Mouse (Mus musculus) midbrain, embryonic 16.5 days (tissue): ENCODE measurements around the gene Gfra1. TPM values are rescaled to one million over a fixed set of nuclear protein-coding genes. Genes with fewer than 3 reads are reported as not detected.

Experiments
- ATAC-seq: fragments of 200-750 bp; cut with Nextera tagmentation; 2 replicates; pipeline ENCODE4 v1.8.0; 2017; ENCODE audit warnings: moderate TSS enrichment
- H3K27ac ChIP-seq: fragments of 300-500 bp; sonication (generic); 2 replicates; pipeline ENCODE4 v1.5.1; 2014; ENCODE audit warnings: mild to moderate bottlenecking, low read length, mixed read lengths
- H3K27me3 ChIP-seq: fragments of 300-500 bp; sonication (generic); 2 replicates; pipeline ENCODE4 v1.6.1; 2014; ENCODE audit warnings: low read depth, low read length, mixed read lengths; ENCODE audit not compliant: control insufficient read depth, insufficient read depth
- H3K36me3 ChIP-seq: fragments of 300-500 bp; sonication (generic); 2 replicates; pipeline ENCODE4 v1.6.1; 2014; ENCODE audit warnings: mild to moderate bottlenecking, low read length, moderate library complexity, mixed read lengths; ENCODE audit not compliant: control insufficient read depth, insufficient read depth
- H3K4me1 ChIP-seq: fragments of 300-500 bp; sonication (generic); 2 replicates; pipeline ENCODE4 v1.6.1; 2014; ENCODE audit warnings: mild to moderate bottlenecking, low read length, mixed read lengths; ENCODE audit not compliant: control insufficient read depth, insufficient read depth
- H3K4me2 ChIP-seq: fragments of 300-500 bp; sonication (generic); 2 replicates; pipeline ENCODE4 v1.6.1; 2014; ENCODE audit warnings: mild to moderate bottlenecking, low read length, mixed read lengths
- H3K4me3 ChIP-seq: fragments of 300-500 bp; sonication (generic); 2 replicates; pipeline ENCODE4 v1.5.1; 2014; ENCODE audit warnings: low read depth, mild to moderate bottlenecking, low read length, moderate library complexity, mixed read lengths
- H3K9ac ChIP-seq: fragments of 300-500 bp; sonication (generic); 2 replicates; pipeline ENCODE4 v1.6.1; 2014; ENCODE audit warnings: low read depth, low read length, mixed read lengths
- H3K9me3 ChIP-seq: fragments of 300-500 bp; sonication (generic); replicated peaks from 2 replicates; pipeline ENCODE4 v1.6.1; 2014; ENCODE audit warnings: mild to moderate bottlenecking, low read length, mixed read lengths; ENCODE audit not compliant: control insufficient read depth, poor library complexity, severe bottlenecking
- WGBS: fragments of 180-500 bp; shearing (Covaris S2); extraction: QIAGEN DNeasy Blood & Tissue Kit; methylation state at CpG from one replicate; pipeline ENCODE4 v1.1.7; 2014; 5-methylcytosine and 5-hydroxymethylcytosine counted together
- polyA plus RNA-seq: library from polyadenylated mRNA; unstranded; fragments of >200 nt; fragmentation: Nextera tagmentation; extraction: Ambion mirVana; gene quantifications from 2 replicates; pipeline ENCODE4 v1.2.1, GENCODE M21; 2015

Gene Gfra1
- polyA plus RNA-seq, 1 experiment from 2014 or later: 45.0 TPM

DNA sequence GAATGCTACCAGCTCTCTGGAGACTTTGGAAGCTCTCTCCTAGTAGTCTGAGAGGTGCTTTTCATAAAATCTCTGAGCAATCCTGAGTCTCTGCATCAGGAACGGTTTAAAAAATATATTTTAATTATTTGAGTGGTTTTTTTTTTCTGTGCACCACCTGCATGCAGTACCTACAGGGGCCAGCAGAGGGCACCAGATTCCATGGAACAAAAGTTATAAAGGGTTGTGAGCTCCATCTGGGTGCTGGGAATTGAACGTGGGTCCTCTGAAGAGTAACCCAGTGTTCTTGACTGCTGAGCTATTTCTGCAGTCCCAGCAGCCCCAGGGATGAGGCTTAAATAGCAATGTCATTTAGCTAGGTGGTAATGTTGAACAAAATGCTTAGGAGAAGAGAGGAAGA, 141.9 kb downstream of the Gfra1 start:
- no peaks in the 10 kb centered on the region for H3K36me3 ChIP-seq
- ATAC-seq: no peak
- no peak overlapping the region for H3K27ac ChIP-seq
- H3K9ac ChIP-seq: no peak overlapping the region
- no peak overlapping the region for H3K4me2 ChIP-seq
- H3K4me3 ChIP-seq: no peak overlapping the region
- 0 out of 2 replicates have a peak, but pooled peaks cover 4% of the 10 kb centered on the region for H3K9me3 ChIP-seq
- 89% methylated on average over 2 of the region's 2 CpGs for WGBS
- peaks cover 8% of the 10 kb centered on the region for H3K4me1 ChIP-seq
- H3K27me3 ChIP-seq: no peaks in the 10 kb centered on the region

DNA sequence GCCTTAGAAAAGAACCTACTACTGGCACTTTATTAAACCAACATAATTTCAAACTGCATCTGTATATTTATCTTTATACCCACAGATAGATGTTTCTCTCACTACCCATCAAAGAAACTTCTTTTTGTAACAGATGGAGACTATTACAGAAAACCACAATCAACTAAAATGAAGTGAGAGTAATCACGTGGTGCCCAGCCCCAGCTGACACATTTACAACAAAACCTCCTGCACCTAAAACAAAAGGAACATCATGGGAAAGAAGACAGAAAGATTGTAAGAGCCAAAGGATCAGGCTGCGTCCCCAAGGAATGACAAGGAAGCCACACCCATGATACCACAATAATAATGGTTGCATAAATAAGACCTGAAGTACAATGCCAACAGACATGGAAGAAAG, 143.2 kb downstream of the Gfra1 start:
- WGBS: 91% methylated on average over 2 of the region's 2 CpGs
- Histone ChIP-seq H3K4me3 (no peak overlapping the region), H3K4me1 (peaks cover 8% of the 10 kb centered on the region), H3K4me2 (no peak overlapping the region), H3K36me3 (no peaks in the 10 kb centered on the region), H3K9me3 (0 out of 2 replicates have a peak, but pooled peaks cover 4% of the 10 kb centered on the region), H3K27ac (no peak overlapping the region), H3K9ac (no peak overlapping the region), H3K27me3 (no peaks in the 10 kb centered on the region)
- ATAC-seq: no peak

DNA sequence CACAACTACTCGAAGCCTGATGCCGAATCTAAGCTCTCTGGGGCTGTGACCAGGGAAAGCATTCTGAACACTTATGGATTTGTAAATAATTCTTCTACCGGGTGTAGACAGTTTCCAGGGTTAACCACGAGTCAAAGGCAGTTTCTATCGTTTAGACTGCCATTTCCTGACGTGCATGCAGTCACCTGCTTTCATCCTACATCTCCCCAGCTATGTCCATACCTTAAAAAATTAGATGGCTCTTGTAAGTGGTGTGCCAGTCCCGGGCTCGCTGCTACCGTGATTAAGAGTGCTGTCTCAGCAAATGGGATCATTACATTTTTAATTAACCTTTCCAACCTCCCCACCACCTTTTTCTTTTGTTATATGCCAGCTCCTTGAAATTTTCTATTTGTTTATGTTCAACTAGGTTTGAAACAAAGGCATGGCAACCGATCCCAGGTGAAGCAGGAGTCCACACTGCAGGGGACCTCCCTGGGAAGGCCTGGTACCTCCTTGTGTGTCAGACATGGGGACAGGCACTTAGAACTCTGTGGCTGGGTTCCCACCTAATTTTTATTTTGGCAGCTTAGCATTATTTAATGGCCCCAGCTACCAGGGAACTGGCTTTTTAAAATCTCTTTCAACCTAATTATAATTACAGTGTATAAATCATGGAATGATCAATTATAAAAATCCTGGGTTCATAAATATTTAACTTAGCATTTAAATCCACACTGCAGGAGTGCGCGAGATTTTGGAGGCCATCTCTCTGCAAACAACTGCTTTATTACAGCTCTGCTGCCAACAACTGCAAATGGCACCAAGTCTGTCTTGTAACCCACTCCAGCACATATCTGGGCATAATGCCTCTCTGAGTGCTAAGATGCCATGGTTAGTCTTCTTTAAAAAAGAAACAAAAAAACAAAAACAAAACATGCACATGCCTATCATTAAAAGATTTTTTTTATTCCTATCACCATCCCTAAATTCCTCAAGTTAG, 145.1 kb downstream of the Gfra1 start:
- Histone ChIP-seq H3K9me3 (peaks cover 7% of the 10 kb centered on the region; the same call in 1 of the 2 replicates), H3K27ac (peak overlapping the region; percentile 34; the same call in 1 of the 2 replicates), H3K36me3 (no peaks in the 10 kb centered on the region), H3K4me2 (no peak overlapping the region), H3K4me1 (peaks cover 8% of the 10 kb centered on the region), H3K27me3 (no peaks in the 10 kb centered on the region), H3K9ac (no peak overlapping the region), H3K4me3 (no peak overlapping the region)
- peak; percentile 48; the same call in 1 of the 2 replicates for ATAC-seq
- WGBS: 38% methylated on average over 12 of the region's 12 CpGs

DNA sequence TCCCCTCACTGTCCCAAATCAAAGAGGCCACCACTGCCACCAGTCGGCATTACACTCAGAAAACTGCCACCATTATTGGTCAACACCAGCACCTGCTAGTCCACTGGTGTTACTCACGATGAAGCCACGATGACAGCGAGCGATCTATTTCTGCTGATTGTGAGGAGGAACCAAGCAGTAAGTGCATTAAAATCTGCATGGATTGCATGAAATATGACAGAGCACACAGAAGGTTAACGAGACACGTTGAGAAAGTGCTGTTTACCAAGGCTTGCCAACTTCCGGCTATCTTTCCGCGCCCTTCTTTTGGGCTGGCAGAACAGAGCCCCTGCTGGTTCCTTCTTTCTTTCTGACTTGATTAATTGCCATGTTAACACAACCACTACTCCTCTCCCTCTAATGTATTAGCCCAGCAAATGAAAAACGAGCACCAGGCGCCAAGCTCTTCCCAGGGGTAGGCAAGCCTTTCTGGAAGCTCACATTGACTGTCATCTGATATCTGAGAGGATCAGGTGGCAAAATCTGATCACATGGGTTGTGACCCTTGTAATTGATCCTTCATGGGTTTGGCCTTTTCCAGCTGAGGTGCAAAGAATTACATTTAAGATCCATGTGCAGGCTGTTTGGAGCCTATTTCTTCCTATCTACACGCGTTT, 146.0 kb downstream of the Gfra1 start:
- H3K9ac ChIP-seq: no peak overlapping the region
- no peaks in the 10 kb centered on the region for H3K27me3 ChIP-seq
- WGBS: 60% methylated on average over 14 of the region's 14 CpGs
- no peak for ATAC-seq
- no peak overlapping the region for H3K4me2 ChIP-seq
- peaks cover 7% of the 10 kb centered on the region; the same call in 1 of the 2 replicates for H3K9me3 ChIP-seq
- no peaks in the 10 kb centered on the region for H3K36me3 ChIP-seq
- peaks cover 8% of the 10 kb centered on the region for H3K4me1 ChIP-seq
- H3K4me3 ChIP-seq: no peak overlapping the region
- peak overlapping the region; percentile 34; the same call in 1 of the 2 replicates for H3K27ac ChIP-seq

DNA sequence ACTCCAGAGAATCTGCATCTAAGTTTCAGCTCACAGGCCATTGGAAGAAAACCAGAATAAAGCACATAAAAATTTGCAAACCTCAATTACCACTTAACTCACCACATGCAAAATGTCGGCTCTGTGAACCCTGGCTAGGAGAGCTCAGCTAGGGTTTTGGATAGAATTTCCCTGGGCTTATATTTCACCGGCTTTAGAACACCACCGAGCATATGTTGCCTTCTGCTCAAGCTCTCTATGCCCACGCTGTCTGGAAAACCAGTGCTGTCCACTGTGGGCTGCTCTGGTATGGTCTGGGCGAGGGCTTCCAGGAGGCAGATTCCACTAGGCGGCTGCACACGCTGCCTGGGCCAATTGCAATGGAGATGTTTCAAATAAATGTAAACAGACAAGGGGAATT, 154.6 kb downstream of the Gfra1 start:
- no peaks in the 10 kb centered on the region for H3K9me3 ChIP-seq
- peaks cover 4% of the 10 kb centered on the region; the same call in 1 of the 2 replicates for H3K4me1 ChIP-seq
- no peak overlapping the region for H3K4me3 ChIP-seq
- no peaks in the 10 kb centered on the region for H3K36me3 ChIP-seq
- WGBS: 77% methylated on average over 7 of the region's 7 CpGs
- no peaks in the 10 kb centered on the region for H3K27me3 ChIP-seq
- ATAC-seq: no peak
- no peak overlapping the region for H3K9ac ChIP-seq
- H3K4me2 ChIP-seq: no peak overlapping the region
- H3K27ac ChIP-seq: no peak overlapping the region

DNA sequence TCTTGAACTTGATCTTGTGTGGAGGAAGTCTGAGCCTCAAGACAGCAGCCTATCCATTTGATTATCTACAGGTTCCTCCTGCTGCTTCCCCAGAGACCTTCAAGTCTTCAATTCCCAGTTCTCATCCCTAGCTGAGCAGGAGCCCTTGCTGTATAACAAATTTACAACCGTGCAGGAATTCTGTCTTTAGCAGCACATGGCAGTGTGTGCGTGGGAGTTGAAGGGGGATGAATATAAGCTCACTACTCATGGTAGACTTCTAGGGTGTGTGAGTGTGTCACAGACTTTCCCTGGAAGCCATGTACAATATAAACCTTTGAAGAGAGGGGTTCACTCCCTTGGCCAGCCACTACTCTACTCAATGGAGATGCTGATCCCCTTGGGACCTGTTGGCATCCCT, 157.8 kb downstream of the Gfra1 start:
- Histone ChIP-seq H3K9ac (no peak overlapping the region), H3K4me3 (no peak overlapping the region), H3K4me1 (peaks cover 7% of the 10 kb centered on the region; the same call in 1 of the 2 replicates), H3K4me2 (no peak overlapping the region), H3K27me3 (no peaks in the 10 kb centered on the region), H3K27ac (no peak overlapping the region), H3K36me3 (no peaks in the 10 kb centered on the region), H3K9me3 (no peaks in the 10 kb centered on the region)
- ATAC-seq: no peak
- 76% methylated on average over 2 of the region's 2 CpGs for WGBS

DNA sequence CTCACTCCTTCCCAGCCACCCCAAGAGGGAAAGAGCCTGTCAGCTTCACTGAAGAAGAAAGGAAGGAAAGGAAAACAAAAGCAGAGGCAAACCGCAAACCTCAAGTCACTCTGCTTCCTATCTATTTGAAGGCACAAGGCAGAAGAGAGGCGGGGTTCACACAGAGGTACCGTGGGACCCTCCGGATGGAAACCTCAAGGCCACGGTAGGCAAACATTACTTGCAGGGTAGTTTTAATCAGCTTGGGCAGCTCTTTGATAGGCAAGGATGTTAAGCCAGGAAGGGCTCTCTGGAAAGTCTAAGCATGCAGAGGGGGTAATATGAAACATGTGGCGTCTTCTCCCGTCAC, 158.9 kb downstream of the Gfra1 start:
- Histone ChIP-seq H3K27me3 (no peaks in the 10 kb centered on the region), H3K36me3 (no peaks in the 10 kb centered on the region), H3K4me2 (no peak overlapping the region), H3K9me3 (no peaks in the 10 kb centered on the region), H3K4me3 (no peak overlapping the region), H3K27ac (peak overlapping the region; percentile 48), H3K9ac (no peak overlapping the region), H3K4me1 (peaks cover 7% of the 10 kb centered on the region; the same call in 1 of the 2 replicates)
- WGBS: 58% methylated on average over 7 of the region's 7 CpGs
- ATAC-seq: peak; percentile 39; the same call in 1 of the 2 replicates

DNA sequence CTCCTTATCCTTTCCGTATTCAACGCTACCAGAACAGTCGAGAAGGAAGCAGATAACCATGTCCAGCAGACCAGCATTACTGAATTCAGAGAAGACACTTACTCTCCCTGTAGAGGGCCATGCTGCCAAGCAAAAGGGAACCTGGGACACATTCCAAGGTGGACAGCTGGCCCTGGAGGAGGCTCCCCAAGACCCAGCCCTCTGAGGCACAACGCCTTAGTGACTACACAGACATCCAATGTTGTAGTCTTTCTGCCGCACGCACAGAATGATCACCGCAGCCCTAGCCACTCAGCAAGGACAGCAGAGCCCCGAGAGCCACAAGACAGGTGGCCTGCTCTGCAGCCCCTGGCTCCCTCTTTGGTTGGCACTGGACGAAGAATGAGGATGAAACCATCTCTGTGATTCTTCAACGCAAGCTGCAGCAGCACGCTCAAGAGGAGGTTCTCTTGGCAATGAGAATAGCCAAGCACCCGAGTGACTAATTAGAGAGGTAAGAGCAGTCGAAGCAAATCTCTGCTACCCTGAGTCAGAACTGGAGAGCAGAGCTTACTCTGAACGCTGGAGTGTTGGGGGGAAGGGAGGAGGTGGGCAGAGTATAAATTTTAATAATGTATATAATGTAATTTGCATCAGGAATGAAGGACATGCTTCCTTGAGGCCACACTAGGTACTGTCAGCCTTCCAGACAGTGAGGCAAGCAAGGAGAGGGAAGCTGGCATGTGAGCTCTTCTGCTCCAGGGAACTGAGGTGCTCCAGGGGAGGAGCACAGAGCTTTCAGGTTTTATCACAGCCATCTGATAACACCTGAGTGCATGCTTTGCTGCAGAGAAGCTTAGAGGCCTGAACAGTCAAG, 159.5 kb downstream of the Gfra1 start:
- 69% methylated on average over 14 of the region's 14 CpGs for WGBS

More for the DNA sequence above, 159.5 kb downstream of the Gfra1 start:
- H3K4me1 ChIP-seq: peaks cover 7% of the 10 kb centered on the region; the same call in 1 of the 2 replicates
- no peaks in the 10 kb centered on the region for H3K9me3 ChIP-seq
- H3K36me3 ChIP-seq: no peaks in the 10 kb centered on the region
- peak; percentile 76 for ATAC-seq
- H3K27ac ChIP-seq: peak overlapping the region; percentile 48
- no peak overlapping the region for H3K9ac ChIP-seq
- no peaks in the 10 kb centered on the region for H3K27me3 ChIP-seq
- H3K4me3 ChIP-seq: no peak overlapping the region
- no peak overlapping the region for H3K4me2 ChIP-seq
